Mouse (Mus musculus): ENCODE results near the gene Btbd2.
"Not testable (repeated sequence)": the region's sequence is repeated elsewhere in the genome, so short reads cannot be mapped to it uniquely, and the experiment has no call there.

Btbd2 gene

DNA sequence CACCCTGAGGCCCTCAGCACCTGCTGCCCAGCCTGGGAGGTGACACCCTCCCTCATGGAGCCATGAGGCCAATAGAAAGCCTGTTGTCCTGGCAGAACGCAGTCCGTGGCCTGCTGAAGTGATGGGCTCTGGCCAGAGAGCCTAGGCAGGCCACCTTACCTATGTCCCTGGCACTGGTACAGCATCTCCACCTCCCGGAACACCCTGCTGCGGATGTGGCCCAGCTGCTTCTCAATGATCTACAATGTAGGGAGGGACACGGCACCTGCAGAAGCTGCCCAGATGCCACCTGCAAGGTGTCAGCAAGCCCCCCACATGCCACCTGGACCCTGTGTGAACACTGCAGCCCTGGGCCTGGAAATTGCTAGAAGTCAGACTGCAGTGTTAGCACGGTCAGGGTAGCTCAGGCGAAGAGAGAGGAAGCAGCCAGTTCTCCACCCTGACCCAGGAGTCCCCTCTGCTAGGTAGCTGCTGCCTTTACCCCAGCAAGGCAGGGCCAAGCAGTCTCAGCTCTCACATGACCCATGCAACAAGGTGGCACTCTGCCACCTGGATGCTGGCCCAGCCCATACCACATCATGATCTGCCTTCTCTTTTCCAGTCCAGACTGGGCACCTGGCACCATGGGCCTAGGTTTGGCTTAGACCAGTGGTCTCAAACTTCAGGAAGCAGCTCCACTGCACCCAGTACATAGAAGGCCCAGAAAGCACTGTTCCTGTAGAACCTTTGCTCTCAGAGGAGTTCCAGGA is 13.0 kb upstream of the Btbd2 start:
- DNase-seq (ENCODE audit: low spot score): no peak

DNA sequence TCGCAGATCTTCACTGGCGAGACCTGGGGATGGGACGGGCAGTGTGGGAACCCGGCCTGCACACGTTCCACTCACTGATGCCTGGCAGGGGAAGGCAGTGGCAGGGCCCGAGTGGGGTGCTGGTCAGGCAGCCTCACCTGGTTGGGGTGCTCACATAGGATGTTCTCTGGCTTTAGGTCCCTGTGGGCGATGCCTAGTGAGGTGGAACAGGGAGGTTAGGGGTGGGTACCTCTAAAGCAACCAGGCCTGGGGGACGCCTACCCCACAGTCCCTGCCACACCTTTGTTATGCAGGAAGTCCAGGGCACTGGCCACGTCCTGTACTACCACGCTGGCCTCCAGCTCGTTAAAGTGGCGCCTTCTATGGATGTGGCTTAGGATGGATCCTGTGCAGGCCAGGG is 12.1 kb upstream of the Btbd2 start:
- no peak for DNase-seq (ENCODE audit: low spot score)

DNA sequence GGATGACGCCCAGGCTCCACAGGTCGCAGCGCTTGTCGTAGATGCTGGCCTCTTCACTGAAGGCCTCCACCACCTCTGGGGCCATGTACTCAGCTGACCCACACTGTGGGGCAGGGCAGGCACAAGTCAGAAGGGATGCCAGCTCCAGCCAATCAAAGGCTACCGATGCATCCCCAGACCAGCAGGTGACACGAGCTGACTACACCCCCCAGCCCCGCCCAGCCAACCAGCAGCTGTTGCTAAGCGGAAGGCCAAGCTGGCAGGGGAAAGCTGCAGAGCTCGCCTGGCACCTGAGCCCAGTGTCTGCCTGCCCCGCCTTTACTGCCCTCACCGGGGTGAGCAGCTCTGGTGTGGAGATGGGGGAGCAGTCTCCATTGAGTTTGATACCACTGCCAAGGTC is 11.7 kb upstream of the Btbd2 start:
- no peak for DNase-seq (ENCODE audit: low spot score)

DNA sequence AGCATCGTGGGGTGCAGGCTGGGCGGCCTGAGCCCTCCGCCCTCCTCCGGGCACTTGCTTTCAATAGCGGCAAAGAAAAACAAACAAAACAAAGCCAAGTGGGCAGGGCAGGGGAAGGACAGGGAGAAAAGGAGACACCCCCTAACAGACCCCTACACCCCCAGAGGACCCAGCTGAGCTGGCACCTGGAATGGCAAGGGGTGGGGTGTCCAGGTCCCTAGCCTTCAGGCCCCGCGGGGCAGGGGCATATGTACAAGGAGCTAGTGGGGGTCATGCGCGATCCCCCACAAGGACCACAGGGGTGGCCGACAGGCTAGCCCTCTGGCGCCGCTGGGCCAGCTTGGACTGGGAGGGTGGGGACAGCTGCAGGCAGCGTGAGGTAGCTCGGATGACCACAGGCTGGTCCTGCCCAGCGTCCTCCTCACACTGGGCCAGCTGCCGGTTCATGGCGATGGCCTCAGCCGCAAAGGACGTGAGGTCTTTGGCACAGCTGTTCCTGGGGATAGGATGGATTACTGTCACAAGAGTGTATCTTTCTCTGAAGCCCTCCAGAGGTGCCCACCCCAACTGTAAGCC is 10.1 kb upstream of the Btbd2 start:
- no peak for DNase-seq (ENCODE audit: low spot score)

DNA sequence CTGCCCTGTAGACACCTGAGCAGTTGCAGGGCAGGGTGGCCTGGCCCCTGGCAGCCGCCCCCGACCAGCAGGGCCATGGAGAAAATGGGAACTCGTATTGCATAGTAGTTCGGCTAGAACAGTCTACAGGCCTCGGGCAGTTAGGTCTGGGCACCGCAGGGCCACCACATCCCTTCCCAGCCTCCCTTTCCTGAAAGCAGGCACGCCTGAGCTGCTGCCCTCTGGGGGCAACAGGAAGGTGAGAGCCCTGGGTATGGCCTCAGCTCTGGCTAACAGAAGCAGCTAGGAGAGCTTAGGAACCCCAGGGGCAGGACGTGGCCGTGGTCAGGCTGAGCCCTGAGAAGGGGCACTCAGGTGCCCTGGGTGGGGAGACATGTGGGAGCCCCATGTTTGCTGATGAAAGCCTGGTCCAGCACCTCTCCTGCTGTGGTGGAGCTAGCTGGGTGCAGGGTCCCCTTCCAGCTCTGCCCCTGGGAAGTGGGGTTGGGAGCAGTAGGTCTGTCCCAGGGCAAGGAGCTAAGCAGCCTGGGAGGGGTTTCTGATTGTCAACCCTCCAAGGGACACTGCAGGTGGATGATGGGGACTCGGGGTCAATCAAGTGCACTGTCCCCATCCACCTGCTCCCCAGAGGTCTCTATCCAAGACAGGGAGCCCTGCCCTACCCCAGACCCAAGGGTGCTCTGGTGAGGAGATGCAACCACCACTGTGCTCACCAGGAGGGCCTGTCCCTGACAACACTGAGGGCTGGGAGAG is 9.3 kb upstream of the Btbd2 start:
- DNase-seq (ENCODE audit: low spot score): no peak

DNA sequence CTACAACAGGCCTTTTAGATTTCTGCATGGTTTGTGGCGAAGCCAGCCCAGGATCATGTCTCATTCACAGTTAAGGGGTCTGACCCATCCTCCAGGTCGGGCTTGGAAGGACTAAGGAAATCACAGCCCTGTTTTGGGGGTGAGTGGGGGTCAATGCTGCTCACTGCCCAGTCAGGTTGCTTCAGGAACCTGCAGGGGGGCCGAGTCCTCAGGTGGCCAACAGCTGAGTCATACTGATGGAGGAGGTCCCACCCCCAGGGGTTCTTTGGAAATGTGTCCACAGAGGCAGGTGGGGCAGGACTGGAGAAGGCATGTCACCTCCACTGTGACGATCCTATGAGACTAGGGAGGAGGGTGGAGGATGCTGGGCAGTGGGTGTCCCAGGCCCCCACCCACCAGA is 8.6 kb upstream of the Btbd2 start:
- DNase-seq (ENCODE audit: low spot score): no peak

DNA sequence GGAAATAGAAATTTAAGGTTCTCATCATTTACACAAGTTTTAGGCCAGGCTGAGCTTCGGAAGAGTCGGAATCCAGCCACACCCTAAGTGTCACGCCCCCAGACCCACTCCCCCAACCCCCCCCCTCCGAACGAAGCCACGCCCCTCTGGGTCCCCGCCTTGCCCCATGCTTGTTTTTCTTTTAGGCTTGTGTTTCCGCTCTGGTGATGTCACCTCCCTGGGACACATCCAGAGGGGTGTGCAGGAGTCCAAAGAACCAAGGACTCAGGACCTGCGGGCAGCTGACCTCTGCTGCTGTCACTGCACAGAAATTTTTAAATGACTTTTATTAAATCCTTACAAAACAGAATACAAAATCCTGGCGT is 8.1 kb upstream of the Btbd2 start:
- DNase-seq (ENCODE audit: low spot score): peak; percentile 52

DNA sequence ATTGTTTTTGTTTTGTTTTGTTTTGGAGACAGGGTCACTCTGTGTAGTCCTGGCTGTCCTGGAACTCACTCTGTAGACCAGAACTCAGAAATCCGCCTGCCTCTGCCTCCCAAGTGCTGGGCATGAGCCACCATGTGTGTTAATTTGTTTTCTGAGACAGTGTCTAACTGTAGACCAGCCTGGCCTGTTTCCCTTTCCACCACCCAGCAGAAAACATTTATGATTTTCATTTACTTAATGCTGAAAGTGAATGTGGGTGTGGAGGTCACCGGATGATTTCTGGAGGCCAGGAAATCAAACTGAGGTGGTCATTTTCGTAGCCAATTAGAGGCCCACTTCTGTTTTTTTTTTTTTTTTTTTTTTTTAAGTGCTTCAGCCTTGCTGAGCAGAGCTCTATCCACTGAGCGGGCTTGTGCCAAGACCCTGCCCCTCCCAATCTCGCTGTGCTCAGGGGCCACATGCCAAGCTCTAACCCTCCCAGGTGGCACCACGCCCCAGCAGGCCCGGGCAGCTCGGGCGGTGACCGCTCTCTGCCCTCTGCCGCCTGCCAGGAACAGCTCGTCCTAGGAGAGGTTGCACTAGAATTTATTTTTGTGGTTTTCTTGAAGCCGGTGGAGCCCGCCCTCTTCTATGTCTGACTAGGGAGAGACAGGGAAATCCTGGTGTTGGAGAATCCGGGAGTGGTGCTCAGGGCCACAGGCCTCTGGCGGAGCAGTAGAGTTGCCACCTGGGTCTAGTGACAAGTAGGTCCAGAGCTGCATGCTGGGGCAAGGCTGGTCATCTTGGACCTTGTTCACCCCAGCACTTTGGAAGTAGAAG is 7.5 kb upstream of the Btbd2 start:
- peak; percentile 44 for DNase-seq (ENCODE audit: low spot score)

DNA sequence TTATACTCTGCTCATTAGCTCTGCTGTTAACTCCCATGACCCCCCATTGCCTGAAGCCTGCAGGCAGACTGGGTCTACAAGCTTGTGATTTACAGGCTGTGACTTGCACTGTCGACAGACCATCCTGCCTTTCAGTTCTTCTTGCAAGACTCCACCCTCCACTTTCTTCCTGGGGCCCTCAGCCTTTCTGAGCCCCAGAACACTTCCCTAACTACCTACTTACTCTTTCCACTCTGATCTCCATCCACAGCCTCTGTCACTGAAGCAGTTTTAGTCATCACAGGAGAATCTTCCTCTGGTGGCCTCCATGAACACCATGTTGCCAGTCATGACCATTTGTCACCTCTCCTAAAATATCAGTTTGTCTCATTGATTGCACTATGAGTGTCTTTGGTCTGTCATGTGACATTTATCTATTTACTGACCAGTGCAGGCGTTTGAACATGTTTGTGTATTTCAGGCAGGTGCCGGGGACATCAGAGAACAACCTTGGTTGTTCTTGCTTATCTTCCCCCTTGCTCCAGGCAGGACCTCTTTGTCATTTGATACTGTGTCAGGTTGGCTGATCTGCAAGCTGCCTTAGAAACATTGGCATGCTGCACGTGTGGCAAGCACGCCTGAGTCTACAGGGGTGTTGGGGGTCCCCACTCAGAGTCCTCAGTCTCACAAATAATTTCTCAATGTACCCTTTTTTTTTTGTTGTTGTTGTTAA is 6.8 kb upstream of the Btbd2 start:
- DNase-seq (ENCODE audit: low spot score): no peak

DNA sequence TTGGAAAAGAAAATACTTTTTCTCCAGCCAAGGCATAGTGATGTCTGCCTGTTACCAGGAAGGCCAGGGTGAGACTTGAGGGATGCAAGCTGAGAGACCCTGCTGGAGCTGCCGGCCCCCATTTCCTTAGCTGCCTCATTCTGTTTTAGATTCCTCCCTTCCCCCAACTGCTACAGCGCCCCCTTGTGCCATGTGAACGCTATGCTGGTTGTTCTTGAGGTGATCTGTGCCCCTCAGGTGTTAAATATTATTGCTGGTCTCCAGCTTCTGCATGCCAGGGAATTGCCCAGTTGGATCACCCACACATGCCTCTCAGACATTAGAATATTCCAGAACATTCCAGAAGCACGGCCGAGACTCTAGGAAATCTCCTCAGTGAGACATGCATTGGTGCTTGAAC is 4.3 kb upstream of the Btbd2 start:
- peak; percentile 69 for DNase-seq (ENCODE audit: low spot score)

DNA sequence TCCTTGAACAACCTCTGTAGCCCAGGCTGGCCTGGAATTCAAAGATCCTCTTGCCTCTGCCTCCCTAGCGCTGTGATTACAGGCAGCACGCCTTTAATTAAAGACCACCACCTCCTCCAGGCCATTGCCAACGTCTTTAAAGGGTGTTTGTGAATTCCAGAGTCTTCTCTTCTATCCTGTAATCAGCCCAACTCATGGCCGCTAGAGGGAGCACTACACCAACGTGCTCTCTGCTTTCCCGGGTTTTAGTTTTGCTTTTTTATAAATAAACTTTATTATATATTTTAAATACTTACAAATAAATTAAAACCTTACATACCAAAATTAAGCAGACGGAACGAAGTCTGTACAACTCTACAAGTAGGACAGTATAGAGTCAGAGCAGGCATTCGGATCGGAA is 2.3 kb upstream of the Btbd2 start:
- DNase-seq (ENCODE audit: low spot score): peak; percentile 86

DNA sequence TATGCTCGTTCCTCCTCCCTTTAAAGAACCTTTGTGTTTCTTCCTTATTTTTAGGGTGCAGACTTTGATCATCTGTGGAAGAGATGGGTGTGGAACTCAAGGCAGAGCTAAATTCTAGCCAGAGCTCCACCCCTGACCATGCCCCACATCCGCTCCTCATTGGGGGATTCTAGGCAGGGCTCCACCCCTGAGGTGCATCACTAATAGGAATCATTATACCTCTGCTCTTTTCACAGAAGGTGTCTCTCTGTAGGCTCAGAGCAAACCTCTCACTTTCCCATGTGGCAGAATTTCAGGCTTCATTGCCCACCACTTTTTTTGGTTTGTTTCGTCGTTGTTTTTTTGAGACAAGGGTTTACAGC is 2.0 kb upstream of the Btbd2 start:
- DNase-seq (ENCODE audit: low spot score): no peak

DNA sequence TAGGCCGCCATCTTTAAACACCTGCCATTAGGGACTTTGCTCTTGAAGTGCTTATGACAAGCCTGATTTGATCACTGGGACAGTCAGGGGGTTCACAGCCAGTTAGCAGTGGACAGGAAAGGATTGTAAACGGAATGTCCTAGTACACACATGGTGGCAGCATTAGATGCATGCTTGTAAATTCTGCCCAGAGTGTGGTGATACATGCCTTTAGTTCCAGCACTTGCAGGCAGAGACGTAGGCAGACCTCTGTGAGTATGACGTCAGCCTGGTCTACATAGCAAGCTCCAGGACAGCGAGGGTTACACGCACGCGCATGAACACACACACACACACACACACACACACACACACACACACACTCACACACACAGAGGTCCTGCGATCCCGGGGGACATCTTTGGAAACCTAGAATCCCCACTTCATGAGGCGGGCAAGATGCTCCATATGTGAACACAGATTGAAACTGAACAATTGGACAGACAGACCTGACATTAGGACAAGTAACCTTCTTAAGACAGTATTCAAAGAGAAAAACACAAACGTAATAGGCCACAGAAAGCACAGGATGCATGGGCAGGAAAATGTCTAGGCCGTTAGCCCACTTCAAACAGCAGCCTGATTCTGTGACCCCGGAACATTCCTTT is 1.4 kb upstream of the Btbd2 start:
- no peak for DNase-seq (ENCODE audit: low spot score)

DNA sequence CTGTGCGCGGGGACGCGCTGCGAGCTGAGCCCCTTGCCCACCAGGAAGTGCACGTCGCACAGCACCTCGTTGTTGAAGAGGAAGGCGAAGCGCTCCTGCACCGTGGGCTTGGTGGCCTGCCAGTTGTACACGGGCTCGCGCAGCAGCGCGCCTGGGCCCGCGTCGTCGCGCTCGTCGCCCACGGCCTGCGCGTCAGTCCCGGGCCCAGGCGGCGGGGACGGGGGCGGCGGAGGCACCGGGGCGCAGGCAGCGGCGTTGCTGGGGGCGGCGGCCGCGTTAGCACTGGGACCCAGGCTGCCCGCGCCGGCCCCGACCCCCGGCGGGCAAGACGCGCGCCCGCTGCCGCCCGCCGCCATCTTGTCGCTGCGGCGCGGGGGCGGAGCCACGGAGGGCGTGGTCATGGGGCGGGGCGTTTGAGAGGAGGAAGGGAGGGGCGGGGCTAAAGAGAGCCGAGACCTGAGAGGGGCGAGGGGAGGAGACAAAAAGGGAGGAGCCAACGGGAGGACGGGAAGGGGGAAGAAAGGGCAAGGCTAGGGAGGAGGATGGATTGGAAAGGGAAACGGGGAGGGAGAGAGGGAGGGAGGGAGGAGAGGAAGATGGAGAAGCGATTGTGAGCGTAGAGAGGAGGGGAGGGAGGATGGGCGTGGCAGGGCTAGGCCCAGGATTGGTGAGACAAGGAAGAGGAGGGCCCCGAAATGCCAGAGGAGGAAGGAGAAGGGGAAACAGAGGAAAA is 575 bp downstream of the Btbd2 start:
- peak; percentile 98 for DNase-seq (ENCODE audit: low spot score)

DNA sequence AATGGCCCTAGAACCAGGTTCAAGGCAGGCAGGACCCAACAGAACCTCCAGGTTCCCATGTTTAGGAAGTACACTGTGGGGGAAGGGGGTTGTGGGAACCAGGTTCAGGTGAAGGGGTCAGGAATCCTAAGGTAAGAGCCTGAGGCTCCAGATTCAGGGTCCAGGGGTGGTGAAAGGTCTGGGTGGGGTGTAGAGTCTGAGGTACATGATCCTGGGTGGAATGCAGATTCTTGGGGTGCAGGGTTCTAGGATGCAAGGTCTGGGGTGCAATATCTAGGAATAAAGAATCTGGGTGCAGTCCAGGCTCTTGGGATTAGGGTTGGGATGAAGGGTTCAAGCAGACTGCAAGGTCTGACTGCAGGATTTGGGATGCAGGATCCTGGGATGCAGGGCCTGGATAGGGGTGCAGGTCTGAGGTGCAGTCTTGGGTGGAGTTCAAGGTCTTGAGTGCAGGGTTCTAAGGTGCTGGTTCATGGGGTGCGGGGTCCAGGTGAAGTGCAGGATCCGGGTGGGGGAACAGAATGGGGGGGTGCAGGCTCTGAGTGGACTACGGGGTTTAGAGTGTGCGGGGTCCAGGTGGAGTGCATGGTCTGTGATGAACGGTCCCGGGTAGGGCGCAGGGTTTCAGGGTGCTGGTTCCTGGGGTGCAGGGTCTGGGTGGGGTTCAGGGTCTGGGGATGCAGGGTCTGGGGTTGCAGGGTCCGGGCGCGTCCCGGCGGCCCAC is 1.3 kb downstream of the Btbd2 start:
- no peak for DNase-seq (ENCODE audit: low spot score)

DNA sequence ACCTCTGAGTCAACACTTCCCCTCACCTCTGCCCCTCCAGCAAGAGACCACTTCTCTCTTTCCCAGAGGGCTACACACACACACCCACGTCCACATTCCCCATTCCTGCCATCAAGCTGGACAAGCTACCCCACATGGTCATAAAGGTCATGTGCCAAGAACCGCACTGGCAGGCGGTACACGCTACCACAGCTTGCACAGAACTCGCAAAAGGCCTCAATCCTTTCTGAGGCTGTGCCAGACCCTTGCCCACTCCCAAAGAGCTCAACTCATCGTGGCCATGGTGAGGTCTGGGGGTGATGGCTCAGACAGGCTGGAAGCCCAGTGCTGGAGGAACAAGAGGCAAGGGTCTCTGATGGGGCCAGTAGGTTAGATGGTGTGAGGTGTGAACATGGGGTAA is 2.0 kb downstream of the Btbd2 start:
- no peak for DNase-seq (ENCODE audit: low spot score)

DNA sequence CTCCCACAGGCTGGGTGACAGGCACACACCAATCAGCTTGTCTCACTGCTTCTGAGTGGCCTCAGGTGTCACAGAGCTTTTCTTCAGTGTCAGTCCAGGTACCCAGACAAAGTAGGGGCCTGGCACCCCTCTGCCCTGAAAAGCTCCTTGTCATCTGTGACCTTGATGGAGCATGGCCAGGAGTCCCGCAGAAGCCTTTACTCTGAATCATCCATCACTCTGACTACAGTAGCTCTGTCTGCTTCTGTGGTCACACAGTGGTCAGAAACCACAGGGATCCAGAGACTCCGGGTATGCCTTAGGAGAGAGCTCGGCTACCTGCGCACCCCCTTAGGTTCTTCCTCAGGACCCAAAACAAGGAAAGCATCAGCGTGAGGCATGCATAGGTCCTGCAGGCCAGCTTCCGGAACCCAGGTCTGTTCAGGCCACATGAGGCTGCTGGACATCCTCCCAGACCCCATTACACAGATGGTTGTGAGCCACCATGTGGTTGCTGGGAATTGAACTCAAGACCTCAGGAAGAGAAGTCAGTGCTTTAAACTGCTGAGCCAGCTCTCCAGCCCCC is 3.6 kb downstream of the Btbd2 start:
- DNase-seq (ENCODE audit: low spot score): no peak

DNA sequence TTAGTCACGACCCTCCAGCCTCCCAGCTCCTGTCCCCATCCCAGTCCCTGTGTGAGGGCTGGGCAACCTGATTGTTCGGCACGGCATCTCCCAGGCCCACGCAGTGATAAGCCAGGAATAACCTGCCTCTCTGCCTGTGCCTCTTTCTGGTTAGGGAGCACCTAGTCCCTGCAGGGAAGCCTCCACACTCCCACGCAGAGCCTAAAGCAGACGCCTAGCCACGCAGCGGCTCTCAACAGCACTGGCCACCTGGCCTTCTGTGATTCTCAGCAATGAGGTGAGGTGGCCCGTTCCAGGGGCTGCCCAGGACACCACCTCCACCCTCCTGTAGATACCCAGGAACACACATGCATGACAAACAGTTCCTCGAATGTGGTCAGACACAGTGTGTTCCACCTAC is 6.5 kb downstream of the Btbd2 start:
- no peak for DNase-seq (ENCODE audit: low spot score)

DNA sequence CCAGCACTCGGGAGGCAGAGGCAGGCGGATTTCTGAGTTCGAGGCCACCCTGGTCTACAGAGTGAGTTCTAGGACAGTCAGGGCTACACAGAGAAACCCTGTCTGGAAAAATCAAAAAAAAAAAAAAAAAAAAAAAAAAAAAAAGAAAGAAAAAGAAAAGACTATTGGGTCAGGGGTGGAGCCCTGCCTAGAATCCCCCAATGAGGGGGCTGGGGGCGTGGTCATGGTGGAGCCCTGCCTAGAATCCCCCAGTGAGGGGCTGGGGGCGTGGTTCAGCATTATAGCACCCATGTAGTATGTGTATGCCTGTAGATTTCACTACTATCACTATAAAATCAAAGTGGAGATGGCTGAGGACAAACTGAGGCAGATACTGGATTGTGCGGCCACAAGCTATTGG is 7.0 kb downstream of the Btbd2 start:
- DNase-seq (ENCODE audit: low spot score): not testable (repeated sequence)

DNA sequence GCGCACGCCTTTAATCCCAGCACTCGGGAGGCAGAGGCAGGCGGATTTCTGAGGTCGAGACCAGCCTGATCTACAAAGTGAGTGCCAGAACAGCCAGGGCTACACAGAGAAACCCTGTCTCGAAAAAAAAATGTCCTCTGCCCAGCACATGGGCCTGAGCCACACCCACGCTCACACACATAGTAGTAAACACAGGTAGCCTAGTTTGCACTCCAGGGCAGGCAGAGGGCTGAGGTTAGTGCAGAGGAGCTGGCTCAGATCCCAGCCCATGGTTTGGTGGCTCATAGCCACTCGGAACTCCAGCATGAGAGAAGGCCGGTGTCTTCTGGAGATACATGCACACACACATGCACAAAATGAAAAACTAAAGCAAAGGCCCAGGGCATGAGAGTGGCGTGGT is 9.9 kb downstream of the Btbd2 start:
- no peak for DNase-seq (ENCODE audit: low spot score)
